Mouse (Mus musculus) ES-CJ7 (cell line): ENCODE data around the gene Eapp.

Source experiments
- DNase-seq: peaks from one replicate; pipeline ENCODE4 v3.0.0; 2011; ENCODE audit warnings: low read depth, low spot score

The Eapp gene

DNA sequence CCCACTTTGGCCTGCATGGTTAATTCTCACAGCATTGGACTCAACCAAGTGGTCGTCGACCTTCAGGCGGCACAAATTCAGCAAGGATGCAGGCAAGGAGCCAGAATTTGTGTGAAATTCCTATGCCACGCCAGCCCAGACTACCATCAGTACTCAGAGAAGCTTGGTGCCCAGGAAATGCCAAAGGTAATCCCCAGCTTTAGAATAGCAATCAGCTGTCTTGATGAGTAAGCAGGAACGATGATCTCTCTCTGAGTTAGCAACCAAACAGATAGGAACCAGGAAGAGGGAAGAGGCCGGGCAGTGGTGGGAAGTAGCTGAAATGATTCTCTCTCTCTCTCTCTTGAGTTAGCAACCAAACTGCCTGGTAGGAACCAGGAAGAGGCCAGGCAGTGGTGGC lies 55.4 kb downstream of the Eapp start:
- no peak for DNase-seq

DNA sequence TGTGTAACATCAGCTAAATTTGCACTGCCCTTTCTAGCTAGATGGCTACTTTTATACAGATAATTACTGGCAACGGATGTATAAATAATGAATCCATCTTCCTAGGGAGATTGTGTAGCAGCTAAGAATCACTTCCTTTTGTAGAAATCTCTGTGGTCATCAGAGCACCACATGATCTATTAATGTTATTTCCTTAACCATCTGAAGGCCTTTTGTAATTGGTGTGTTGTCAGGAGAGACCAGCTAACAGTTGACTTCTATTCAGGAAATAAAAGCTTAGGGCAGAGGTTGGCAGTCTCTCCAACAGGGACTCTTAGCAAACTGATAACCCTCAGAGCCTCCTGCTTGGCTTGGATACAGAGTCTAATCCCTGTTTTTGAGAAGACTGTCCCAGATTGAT lies 58.7 kb downstream of the Eapp start:
- no peak for DNase-seq

DNA sequence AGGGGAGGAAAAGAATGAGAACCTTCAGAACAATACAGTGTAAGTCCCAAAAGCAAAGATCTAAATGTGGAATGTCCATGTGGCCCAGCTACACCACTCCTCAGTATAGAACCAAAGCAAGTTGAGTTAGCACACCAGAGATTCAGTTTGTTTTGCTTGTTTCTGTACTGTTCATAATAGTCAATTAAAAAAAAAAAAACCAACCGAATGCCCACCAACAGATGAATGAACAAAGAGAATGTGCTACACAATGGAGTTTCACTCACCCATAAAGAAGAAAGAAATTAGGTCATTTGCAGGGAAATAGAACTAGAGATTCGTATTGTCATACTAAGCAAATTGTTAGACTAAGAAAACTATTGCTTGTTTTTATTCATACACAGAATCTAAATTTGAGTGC lies 63.6 kb downstream of the Eapp start:
- no peak for DNase-seq

DNA sequence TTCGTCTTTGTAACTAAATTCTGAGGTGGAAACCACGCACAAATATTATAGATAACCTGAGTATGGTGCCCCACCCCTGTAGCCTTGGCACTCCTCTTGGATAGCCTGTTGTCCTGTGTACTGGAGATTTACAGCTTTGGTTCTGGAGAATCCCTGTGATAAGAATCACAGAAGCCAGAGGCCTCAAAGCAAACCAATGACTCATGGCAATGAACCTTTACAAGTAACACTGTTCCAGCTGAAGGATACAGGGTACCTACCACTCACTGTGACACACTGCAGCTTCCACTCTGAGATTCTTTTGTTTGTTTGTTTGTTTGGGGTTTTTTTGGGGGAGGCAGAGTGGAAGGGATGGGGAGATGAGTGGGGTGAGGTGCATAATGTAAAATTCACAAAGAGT lies 73.8 kb downstream of the Eapp start:
- no peak for DNase-seq
